Mouse (Mus musculus): ENCODE results near the gene Prickle4. TPM values are rescaled to one million over a fixed set of nuclear protein-coding genes. Genes with fewer than 3 reads are reported as not detected.

The Prickle4 gene
- 4.0 and 5.5 TPM in 2 replicates for polyA plus RNA-seq (2012; rRNA removed)

DNA sequence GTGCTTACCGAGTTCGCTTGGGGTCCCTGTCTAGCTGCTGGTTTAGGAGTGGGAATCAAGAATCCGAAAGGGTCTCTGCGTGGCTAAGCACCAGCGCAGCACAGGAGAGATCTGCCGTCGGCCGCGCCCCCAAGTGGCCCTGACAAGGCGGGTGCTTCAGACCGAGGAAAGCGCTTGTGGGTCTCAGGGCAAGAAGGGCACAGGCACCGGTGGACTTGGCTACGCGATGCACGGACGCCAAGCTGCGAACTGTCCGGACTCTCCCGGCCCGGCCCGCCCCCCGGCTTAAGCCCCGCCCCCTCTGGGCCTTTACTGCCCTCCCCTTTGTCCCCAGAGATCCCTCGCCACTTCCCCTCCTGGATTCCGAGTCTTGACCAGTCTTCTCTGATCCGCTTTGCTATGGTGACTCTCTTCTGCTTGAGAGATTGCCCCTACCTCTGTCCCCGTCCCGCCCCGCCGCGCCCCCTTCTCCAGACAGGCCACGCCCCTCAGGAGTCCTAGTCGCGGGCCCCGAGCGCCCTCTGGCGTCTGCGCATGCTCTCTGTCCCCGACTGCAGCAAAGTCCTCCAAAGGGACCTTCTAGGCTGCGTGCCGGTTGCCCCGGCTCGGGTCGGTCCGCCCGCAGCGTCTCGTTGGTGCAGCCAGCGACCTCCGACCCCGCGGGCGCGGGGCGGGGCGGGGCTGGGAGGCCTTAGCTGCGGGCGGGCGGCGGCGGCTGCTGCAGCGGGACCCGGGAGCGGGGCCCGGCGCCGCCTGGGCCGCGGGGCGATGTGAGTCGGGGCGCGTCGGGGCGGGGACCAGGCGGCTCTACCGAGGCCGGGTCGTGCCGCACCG is at the start of gene Prickle4:
Prickle4 (minus strand) TSS at position 234 of the 834 bp plus-strand sequence.
- DNase-seq: peak; percentile 96
- TF ChIP-seq CTCF (IDR thresholded peaks at IDR 0.05; ENCODE audit: borderline replicate concordance, control insufficient read depth, extremely low read depth, insufficient read depth, low read length, poor library complexity) (peak; percentile 93), POLR2A (IDR thresholded peaks at IDR 0.05; ENCODE audit: control insufficient read depth, extremely low read depth, insufficient read depth, low read length, poor library complexity) (peak; percentile 47; the same call in 1 of the 2 replicates)
- no peak within 1 kb of the TSS for H3K27ac ChIP-seq (ENCODE audit: control insufficient read depth, insufficient read depth, low read length)
- peaks cover 3% of the 10 kb centered on the region; the same call in 1 of the 2 replicates for H3K27me3 ChIP-seq (ENCODE audit: control insufficient read depth, insufficient read depth, low read length)
- H3K36me3 ChIP-seq (ENCODE audit: control insufficient read depth, insufficient read depth, low read length): no peaks in the 10 kb centered on the region
- H3K4me3 ChIP-seq (ENCODE audit: control insufficient read depth, insufficient read depth, low read length): peak within 1 kb of the TSS; percentile 57
- WGBS: under 1% methylated on average over 80 of the region's 82 CpGs
- peaks cover 7% of the 10 kb centered on the region for H3K4me1 ChIP-seq (replicated peaks; ENCODE audit: control insufficient read depth, insufficient read depth, low read length)

DNA sequence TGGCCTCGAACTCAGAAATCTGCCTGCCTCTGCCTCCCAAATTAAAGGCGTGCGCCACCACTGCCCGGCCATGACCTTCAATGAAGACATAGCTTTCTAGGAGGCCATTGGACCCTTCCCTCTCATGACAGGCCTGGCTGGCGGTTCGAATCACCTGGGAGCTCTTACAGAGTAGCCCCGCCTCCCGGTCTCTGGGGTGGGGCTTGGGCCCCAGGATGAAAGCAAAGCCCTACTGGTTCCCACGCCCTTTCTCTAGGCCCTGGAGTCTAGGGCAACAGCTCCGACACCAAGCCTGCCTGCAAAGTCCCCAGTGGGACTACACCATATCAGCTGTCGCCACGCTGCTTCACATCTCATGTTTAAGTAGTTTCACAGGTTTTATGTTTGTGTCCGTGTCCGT is 49.5 kb upstream of the Prickle4 start:
- H3K4me3 ChIP-seq (ENCODE audit: control insufficient read depth, insufficient read depth, low read length): no peak overlapping the region
- DNase-seq: no peak
- no peak overlapping the region for H3K27ac ChIP-seq (ENCODE audit: control insufficient read depth, insufficient read depth, low read length)
- H3K36me3 ChIP-seq (ENCODE audit: control insufficient read depth, insufficient read depth, low read length): no peaks in the 10 kb centered on the region
- H3K27me3 ChIP-seq (ENCODE audit: control insufficient read depth, insufficient read depth, low read length): no peaks in the 10 kb centered on the region
- peaks cover 13% of the 10 kb centered on the region for H3K4me1 ChIP-seq (replicated peaks; ENCODE audit: control insufficient read depth, insufficient read depth, low read length)
- no peak for TF ChIP-seq CTCF (IDR thresholded peaks at IDR 0.05; ENCODE audit: borderline replicate concordance, control insufficient read depth, extremely low read depth, insufficient read depth, low read length, poor library complexity)
- no peak for TF ChIP-seq POLR2A (IDR thresholded peaks at IDR 0.05; ENCODE audit: control insufficient read depth, extremely low read depth, insufficient read depth, low read length, poor library complexity)
- 96% methylated on average over 14 of the region's 14 CpGs for WGBS

DNA sequence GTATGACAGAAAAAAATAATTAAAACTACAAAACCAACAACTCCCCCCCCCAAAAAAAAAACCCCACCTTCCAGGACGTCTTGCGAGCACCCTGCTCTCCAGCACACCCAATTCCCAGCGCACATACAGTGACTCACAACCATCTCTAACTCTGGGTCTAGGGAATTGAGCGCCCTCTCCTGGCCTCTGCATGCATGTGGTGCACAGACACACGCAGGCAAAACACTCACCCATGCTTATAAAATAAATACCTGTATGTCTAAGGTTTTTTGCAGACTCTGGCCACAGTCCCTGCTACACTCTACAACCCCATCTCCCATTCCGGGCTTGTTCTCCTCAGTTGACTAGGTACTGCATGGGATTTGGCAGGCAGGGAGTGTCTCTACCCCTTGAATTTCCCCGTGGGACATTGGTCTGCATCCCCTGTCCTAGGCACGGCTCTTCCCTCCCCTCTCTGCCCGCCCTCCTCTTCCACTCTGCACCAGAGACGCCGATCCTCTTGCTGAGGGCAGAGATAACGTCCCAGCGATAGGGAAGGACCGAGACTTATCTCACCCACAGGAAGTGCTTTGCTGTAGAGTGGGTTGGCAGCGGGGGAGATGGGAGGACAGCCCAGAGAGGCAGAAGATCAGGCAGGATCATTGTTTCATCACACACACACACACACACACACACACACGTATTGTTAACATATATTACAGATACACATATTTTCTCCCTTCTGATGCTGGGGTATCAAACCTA is 48.6 kb upstream of the Prickle4 start:
- TF ChIP-seq CTCF (IDR thresholded peaks at IDR 0.05; ENCODE audit: borderline replicate concordance, control insufficient read depth, extremely low read depth, insufficient read depth, low read length, poor library complexity) (no peak), POLR2A (IDR thresholded peaks at IDR 0.05; ENCODE audit: control insufficient read depth, extremely low read depth, insufficient read depth, low read length, poor library complexity) (no peak)
- H3K4me3 ChIP-seq (ENCODE audit: control insufficient read depth, insufficient read depth, low read length): no peak overlapping the region
- WGBS: 34% methylated on average over 16 of the region's 16 CpGs
- H3K27ac ChIP-seq (ENCODE audit: control insufficient read depth, insufficient read depth, low read length): no peak overlapping the region
- peak; percentile 32 for DNase-seq
- H3K4me1 ChIP-seq (replicated peaks; ENCODE audit: control insufficient read depth, insufficient read depth, low read length): peaks cover 21% of the 10 kb centered on the region
- H3K27me3 ChIP-seq (ENCODE audit: control insufficient read depth, insufficient read depth, low read length): no peaks in the 10 kb centered on the region; the same call in 1 of the 2 replicates
- H3K36me3 ChIP-seq (ENCODE audit: control insufficient read depth, insufficient read depth, low read length): no peaks in the 10 kb centered on the region

DNA sequence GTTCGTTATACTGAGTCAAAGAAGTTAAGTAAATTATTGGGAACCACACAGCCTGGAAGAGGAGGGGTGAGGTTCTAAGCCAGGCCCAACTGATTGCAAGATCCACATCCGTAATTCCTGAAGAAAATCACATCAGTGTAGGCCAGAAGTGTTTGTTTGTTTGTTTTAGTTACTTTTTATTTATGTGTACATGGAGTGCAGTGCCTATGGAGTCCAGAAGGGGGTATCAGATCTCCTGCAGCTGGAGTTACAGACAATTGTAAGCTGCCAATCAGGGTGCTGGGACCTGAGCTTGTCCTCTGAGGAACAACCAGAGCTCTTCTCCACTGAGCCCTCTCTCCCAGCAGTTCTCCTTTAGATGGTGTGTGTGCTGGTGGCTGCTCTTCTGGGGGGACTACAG is 45.6 kb upstream of the Prickle4 start:
- Histone ChIP-seq H3K36me3 (ENCODE audit: control insufficient read depth, insufficient read depth, low read length) (no peaks in the 10 kb centered on the region), H3K4me3 (ENCODE audit: control insufficient read depth, insufficient read depth, low read length) (no peak overlapping the region), H3K4me1 (replicated peaks; ENCODE audit: control insufficient read depth, insufficient read depth, low read length) (peaks cover 27% of the 10 kb centered on the region), H3K27ac (ENCODE audit: control insufficient read depth, insufficient read depth, low read length) (no peak overlapping the region), H3K27me3 (ENCODE audit: control insufficient read depth, insufficient read depth, low read length) (no peaks in the 10 kb centered on the region; the same call in 1 of the 2 replicates)
- no peak for TF ChIP-seq CTCF (IDR thresholded peaks at IDR 0.05; ENCODE audit: borderline replicate concordance, control insufficient read depth, extremely low read depth, insufficient read depth, low read length, poor library complexity)
- no peak for TF ChIP-seq POLR2A (IDR thresholded peaks at IDR 0.05; ENCODE audit: control insufficient read depth, extremely low read depth, insufficient read depth, low read length, poor library complexity)
- 83% methylated on average over 2 of the region's 2 CpGs for WGBS
- DNase-seq: peak; percentile 12

DNA sequence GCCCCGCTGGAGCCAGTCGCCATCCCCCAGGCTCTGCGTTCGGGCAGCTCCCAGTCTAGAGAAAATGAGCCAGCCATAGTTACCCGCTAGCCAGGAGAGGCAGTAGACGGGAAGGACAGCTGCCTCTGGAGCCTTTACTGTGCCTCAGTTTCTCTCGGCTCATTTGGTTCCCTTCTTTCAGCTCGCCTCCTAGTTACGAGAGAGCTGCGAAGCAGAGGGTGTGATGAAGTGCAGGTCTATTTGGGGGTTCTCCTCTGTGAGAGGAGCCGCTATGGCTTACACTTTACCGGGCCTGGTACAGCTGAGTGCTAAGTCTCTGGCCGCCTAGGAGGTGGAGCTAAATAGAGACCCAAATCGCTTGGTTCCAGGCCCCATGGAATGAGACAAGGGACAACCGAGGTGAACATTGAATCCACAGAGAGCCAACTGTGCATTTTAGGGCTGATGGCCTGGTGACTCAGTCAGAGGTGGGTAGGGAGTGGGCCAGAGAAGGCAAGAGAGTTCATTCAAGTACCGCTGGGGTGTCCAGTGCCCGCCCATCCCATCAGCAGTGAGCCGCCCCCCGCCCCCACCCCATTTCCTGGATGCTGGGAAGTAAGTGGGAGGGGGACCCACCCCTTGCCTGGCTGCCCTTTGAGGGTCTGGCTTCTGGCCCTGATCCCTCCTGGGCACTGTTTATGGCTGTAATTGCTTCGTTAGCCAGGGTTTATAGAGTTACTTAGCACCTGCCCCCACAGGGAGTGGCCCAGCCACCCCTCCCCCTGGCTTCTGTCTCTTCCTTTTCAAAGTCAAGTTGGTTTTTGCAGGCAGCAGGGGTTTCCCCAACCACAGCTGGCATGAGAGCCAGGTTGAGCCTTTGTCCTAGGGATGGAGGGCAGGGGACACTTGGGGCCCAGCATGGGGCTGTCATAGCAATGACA is 44.6 kb upstream of the Prickle4 start:
- DNase-seq: peak; percentile 40
- no peak overlapping the region for H3K27ac ChIP-seq (ENCODE audit: control insufficient read depth, insufficient read depth, low read length)
- peaks cover 27% of the 10 kb centered on the region for H3K4me1 ChIP-seq (replicated peaks; ENCODE audit: control insufficient read depth, insufficient read depth, low read length)
- no peaks in the 10 kb centered on the region; the same call in 1 of the 2 replicates for H3K27me3 ChIP-seq (ENCODE audit: control insufficient read depth, insufficient read depth, low read length)
- H3K36me3 ChIP-seq (ENCODE audit: control insufficient read depth, insufficient read depth, low read length): no peaks in the 10 kb centered on the region
- peak overlapping the region; percentile 54 for H3K4me3 ChIP-seq (ENCODE audit: control insufficient read depth, insufficient read depth, low read length)
- TF ChIP-seq CTCF (IDR thresholded peaks at IDR 0.05; ENCODE audit: borderline replicate concordance, control insufficient read depth, extremely low read depth, insufficient read depth, low read length, poor library complexity) (no peak), POLR2A (IDR thresholded peaks at IDR 0.05; ENCODE audit: control insufficient read depth, extremely low read depth, insufficient read depth, low read length, poor library complexity) (no peak)
- WGBS: 16% methylated on average over 20 of the region's 20 CpGs
